Mouse (Mus musculus): Measurements from ENCODE around the gene Osbpl3. TPM values are rescaled to one million over a fixed set of nuclear protein-coding genes. Genes with fewer than 3 reads are reported as not detected.
A peak's percentile ranks its signal among the peaks of the same experiment; 100 is the strongest.

Gene Osbpl3
- polyA plus RNA-seq, 1 experiment from 2014 or later, result 8.6 TPM

DNA sequence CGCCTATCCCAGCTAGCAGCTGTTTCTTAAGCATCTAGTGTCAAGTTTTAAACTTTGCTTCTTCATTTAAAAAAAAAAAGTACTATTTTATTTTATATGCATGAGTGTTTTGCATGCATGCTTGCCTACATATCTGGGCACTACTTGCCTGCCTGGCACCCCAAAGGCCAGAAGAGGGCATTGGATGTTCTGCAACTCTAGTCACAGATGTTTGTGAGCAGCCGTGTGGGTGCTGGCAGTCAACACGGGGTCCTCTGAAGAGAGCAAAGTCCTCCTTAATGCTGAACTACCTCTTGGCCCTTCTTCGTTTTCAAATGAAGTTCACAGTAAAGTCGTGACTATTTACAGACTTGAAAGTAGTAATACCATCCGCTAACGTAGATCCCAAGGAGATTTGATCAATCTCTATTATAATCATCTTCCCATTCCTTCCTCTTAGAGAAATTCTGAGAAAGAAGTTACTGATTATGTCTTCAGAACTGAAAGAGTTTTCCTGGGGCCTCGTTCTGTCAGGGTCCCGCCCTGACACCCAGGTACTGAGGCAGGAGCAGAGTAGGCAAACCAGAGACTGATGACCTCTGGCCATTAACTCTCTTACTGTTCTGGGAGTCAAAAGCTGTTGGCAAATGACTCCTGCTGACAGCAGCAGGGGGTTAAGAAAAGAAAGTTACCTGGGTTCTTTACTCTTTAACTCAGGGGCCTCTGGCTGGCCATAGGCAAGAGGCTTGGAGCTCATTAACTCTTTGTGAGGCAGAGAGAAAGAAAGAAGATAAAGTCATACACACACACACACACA lies 8.9 kb upstream of the Osbpl3 start:
- no peak overlapping the region for H3K9ac ChIP-seq
- ATAC-seq (ENCODE audit: low FRiP score), result no peak
- H3K27me3 ChIP-seq, result no peaks in the 10 kb centered on the region
- no peaks in the 10 kb centered on the region for H3K4me1 ChIP-seq
- H3K9me3 ChIP-seq (replicated peaks), result no peaks in the 10 kb centered on the region
- no peak overlapping the region for H3K4me2 ChIP-seq (replicated peaks)
- H3K4me3 ChIP-seq, result no peak overlapping the region
- H3K36me3 ChIP-seq, result no peaks in the 10 kb centered on the region
- no peak overlapping the region for H3K27ac ChIP-seq
- WGBS, result 81% methylated on average over 9 of the region's 9 CpGs

DNA sequence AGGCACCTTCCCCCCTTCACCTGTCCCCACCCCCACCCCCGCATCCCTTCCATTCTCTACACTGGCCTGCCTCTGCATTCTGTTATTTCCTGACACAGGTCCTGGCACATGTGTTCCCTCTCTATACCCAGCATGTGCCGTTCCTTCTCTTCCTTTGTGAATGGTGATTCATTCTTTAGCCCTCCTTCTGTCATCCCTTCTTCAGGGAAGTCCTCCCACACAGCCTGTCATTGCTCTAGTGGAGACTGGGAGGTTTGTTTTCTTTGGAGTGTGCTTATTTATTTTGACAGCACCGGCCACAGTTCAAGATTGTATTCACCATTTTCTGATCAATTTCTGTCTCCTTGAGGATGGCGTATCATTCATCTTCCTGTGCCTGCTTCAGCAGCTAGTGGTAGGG lies 6.0 kb upstream of the Osbpl3 start:
- no peak overlapping the region for H3K27ac ChIP-seq
- no peaks in the 10 kb centered on the region for H3K9me3 ChIP-seq (replicated peaks)
- no peak overlapping the region for H3K9ac ChIP-seq
- WGBS, result 80% methylated on average over 4 of the region's 4 CpGs
- H3K27me3 ChIP-seq, result no peaks in the 10 kb centered on the region
- no peak for ATAC-seq (ENCODE audit: low FRiP score)
- no peak overlapping the region for H3K4me2 ChIP-seq (replicated peaks)
- H3K36me3 ChIP-seq, result no peaks in the 10 kb centered on the region
- no peaks in the 10 kb centered on the region for H3K4me1 ChIP-seq
- H3K4me3 ChIP-seq, result no peak overlapping the region

DNA sequence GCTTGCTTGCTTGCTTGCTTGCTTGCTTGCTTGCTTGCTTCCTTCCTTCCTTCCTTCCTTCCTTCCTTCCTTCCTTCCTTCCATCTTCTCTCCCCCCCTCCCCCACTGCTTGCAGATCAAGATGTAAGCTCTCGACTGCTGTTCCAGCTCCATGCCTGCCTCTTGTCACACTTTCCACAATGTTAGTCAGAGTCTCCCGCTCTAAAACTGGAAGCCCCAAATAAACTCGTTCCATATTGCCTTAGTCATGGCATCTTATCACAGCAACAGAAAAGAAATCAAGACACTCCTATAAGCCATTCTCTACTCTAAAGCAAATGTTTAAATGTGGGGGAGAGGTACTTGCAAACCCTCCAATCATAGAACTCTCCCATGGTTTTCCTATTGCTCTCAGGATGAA lies 5.6 kb upstream of the Osbpl3 start:
- WGBS, result 86% methylated on average over 3 of the region's 3 CpGs
- H3K27me3 ChIP-seq, result no peaks in the 10 kb centered on the region
- no peak for ATAC-seq (ENCODE audit: low FRiP score)
- no peak overlapping the region for H3K9ac ChIP-seq
- H3K4me1 ChIP-seq, result peaks cover 3% of the 10 kb centered on the region; the same call in 1 of the 2 replicates
- no peak overlapping the region for H3K27ac ChIP-seq
- no peaks in the 10 kb centered on the region for H3K36me3 ChIP-seq
- H3K9me3 ChIP-seq (replicated peaks), result no peaks in the 10 kb centered on the region
- no peak overlapping the region for H3K4me3 ChIP-seq
- no peak overlapping the region for H3K4me2 ChIP-seq (replicated peaks)

DNA sequence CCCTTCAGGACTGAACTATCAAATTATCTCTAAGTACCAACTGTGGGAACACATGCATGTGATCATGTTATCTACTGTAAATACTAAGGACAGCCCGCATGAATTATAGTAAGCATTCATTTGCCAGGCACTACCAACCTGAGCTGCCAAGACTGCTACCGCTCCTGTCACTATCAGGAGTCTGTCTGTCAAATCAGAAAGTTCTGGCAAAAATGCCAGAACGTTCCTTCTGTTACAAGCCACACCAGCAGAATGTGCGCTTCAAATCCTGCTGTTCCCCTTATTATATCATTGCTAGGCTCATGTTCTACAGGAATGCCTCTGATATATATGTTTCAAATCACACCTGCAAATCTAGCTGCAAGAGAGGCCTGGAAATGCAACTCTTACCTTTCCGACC lies 4.6 kb upstream of the Osbpl3 start:
- H3K27ac ChIP-seq, result no peak overlapping the region
- no peaks in the 10 kb centered on the region for H3K9me3 ChIP-seq (replicated peaks)
- H3K36me3 ChIP-seq, result no peaks in the 10 kb centered on the region
- H3K4me2 ChIP-seq (replicated peaks), result no peak overlapping the region
- no peak overlapping the region for H3K4me3 ChIP-seq
- peaks cover 5% of the 10 kb centered on the region; the same call in 1 of the 2 replicates for H3K4me1 ChIP-seq
- H3K9ac ChIP-seq, result no peak overlapping the region
- no peaks in the 10 kb centered on the region for H3K27me3 ChIP-seq
- ATAC-seq (ENCODE audit: low FRiP score), result no peak
- 92% methylated on average over 5 of the region's 5 CpGs for WGBS

DNA sequence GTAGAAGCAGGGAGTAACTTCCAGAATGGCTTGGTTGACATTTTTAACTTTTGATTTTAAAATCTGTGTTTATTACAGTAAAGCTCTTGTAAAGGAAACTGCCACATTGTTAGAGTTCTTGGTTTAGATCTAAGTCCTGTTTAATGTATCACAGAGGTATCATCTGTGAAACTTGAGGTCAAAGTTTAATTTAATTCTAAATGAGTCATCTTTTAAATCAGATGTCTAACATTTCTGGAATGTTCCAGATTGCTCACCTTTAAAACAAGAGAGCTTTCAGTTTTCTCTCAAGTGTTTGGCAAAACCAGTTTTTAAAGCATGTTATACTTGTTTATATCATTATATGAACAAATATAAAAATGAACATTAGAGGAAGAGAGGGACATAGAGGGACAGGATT lies 4.2 kb upstream of the Osbpl3 start:
- Histone ChIP-seq H3K4me2 (replicated peaks) (no peak overlapping the region), H3K36me3 (no peaks in the 10 kb centered on the region), H3K4me1 (peaks cover 6% of the 10 kb centered on the region), H3K27me3 (no peaks in the 10 kb centered on the region), H3K27ac (no peak overlapping the region), H3K4me3 (no peak overlapping the region), H3K9ac (no peak overlapping the region), H3K9me3 (replicated peaks) (no peaks in the 10 kb centered on the region)
- ATAC-seq (ENCODE audit: low FRiP score), result no peak

DNA sequence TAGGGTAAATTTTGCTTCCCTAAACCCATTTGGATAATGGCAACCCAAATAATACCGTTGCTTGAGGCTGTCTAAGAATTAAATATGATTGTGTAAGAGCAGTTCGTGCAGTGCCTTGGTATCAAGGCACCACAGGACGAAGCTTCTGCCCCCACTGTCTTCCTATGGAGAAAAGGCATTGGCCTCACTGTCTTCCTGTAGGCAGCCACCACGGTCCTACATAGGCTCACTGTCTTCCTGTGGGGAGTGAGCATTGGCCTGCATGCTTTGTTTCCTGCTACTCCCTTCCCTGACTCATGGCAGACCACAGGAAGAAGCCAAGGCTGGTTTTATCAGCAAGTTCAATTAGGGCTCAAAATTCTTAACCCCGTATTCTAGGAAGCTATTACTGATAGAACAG lies 3.3 kb upstream of the Osbpl3 start:
- no peak overlapping the region for H3K4me3 ChIP-seq

DNA sequence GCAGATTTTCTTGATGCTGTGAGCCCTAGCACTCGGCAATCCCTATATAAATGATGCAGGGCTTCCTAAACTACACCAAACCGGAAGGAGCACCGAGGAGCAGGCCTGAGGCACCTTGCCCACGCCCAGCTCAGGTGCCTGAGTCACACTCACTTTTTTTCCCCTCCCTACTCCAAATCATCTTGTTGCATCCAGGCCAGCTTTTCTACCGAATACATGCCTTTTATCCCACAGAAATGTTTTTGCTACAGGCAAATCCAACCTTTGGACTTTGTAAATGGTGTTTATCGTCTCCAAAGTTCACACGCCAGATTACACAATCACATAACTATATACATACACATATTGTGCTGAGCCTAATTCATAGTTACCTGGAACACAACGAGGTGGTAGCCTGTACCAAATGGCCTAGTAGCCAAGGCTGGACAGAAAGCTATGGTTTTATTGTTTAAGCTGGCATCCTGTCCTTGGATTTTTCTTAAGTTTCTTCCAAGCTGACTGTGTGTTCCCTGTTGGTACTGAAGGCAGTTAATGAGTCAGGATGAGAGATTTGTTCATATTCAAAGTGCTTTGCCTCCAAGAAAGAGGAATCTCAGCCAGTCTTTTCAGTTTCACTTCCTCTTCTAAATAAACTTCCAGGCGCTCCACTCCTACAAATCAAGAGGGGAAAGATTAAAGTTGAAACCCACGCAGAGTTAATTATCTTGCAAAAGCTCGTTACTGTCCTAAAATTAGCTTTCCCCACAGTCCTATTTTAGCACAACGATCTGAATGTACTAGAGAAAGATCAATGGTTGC lies 1.7 kb upstream of the Osbpl3 start:
- Histone ChIP-seq H3K9me3 (replicated peaks) (no peaks in the 10 kb centered on the region), H3K4me3 (no peak overlapping the region), H3K4me1 (peaks cover 18% of the 10 kb centered on the region), H3K27ac (no peak overlapping the region), H3K9ac (no peak overlapping the region), H3K4me2 (replicated peaks) (no peak overlapping the region), H3K27me3 (no peaks in the 10 kb centered on the region), H3K36me3 (no peaks in the 10 kb centered on the region)
- no peak for ATAC-seq (ENCODE audit: low FRiP score)
- WGBS, result 89% methylated on average over 12 of the region's 12 CpGs

More for the DNA sequence above, 3.3 kb upstream of the Osbpl3 start:
- Histone ChIP-seq H3K4me1 (peaks cover 12% of the 10 kb centered on the region), H3K9me3 (replicated peaks) (no peaks in the 10 kb centered on the region), H3K27ac (no peak overlapping the region), H3K36me3 (no peaks in the 10 kb centered on the region), H3K9ac (no peak overlapping the region), H3K27me3 (no peaks in the 10 kb centered on the region), H3K4me2 (replicated peaks) (no peak overlapping the region)
- ATAC-seq (ENCODE audit: low FRiP score), result no peak
- 79% methylated on average over 5 of the region's 5 CpGs for WGBS

DNA sequence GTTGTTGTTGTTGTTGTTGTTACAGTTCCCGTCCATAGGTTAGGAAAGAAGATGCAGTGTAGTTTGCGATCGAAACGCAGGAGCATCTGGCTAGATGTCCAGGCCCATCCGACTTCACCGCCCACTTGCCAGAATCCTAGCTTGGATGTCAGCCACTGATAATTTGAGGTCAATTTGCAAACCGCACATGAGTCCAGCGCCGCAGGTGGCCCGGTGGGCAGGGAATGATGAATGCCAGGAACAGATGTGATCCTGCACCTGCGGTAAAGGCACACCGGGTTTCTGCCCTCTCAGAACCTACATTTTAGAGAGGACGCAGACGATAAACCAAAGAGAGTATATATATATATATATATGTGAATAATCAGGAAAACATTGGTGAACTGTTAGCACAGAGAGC lies 705 bp upstream of the Osbpl3 start:
- Histone ChIP-seq H3K9me3 (replicated peaks) (no peaks in the 10 kb centered on the region), H3K27ac (no peak overlapping the region), H3K36me3 (no peaks in the 10 kb centered on the region), H3K4me2 (replicated peaks) (peak overlapping the region; percentile 96), H3K9ac (no peak overlapping the region), H3K4me1 (peaks cover 18% of the 10 kb centered on the region), H3K4me3 (peak overlapping the region; percentile 63), H3K27me3 (no peaks in the 10 kb centered on the region)
- no peak for ATAC-seq (ENCODE audit: low FRiP score)
- WGBS, result 59% methylated on average over 14 of the region's 14 CpGs

DNA sequence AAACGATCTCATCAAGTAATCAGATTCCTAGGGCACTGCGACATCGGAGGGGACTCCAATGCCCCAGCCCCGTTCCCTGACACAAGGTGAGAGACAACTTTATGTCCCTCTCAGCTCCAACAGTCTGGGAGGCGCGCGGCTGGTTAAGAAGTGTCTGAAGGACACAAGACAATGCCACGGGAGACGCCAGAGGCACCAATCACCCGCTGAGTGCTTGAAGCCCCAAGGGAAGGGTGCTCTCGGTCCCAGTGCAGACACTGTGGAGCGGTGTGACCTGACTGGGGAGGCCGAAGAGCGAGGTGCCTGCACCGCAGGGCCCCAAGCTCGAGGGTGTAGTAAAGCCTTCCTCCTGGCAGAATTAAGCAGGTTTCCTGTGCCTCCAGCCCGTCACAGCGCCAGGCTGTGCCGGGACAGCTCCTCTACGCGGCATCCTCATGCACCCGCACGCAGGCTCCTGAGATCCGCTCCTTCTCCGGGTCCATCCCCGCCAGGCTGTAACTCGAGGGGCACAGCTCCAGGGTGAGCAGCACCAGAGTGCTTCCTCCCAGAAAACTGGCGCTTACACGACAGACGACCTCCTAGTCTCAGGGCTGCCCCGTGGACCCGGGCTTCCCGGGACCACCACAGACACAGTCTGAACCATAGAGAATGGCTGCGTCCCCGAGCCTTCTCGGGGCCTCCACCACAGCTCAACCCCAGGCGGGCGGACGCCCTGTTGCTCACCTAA lies 736 bp downstream of the Osbpl3 start:
- peak overlapping the region; percentile 96 for H3K4me2 ChIP-seq (replicated peaks)
- H3K27ac ChIP-seq, result peak overlapping the region; percentile 66
- WGBS, result under 1% methylated on average over 39 of the region's 39 CpGs
- peak overlapping the region; percentile 63 for H3K4me3 ChIP-seq
- H3K27me3 ChIP-seq, result no peaks in the 10 kb centered on the region
- no peaks in the 10 kb centered on the region for H3K36me3 ChIP-seq
- H3K4me1 ChIP-seq, result peaks cover 18% of the 10 kb centered on the region
- ATAC-seq (ENCODE audit: low FRiP score), result peak; percentile 75
- peak overlapping the region; percentile 71 for H3K9ac ChIP-seq
- H3K9me3 ChIP-seq (replicated peaks), result no peaks in the 10 kb centered on the region

DNA sequence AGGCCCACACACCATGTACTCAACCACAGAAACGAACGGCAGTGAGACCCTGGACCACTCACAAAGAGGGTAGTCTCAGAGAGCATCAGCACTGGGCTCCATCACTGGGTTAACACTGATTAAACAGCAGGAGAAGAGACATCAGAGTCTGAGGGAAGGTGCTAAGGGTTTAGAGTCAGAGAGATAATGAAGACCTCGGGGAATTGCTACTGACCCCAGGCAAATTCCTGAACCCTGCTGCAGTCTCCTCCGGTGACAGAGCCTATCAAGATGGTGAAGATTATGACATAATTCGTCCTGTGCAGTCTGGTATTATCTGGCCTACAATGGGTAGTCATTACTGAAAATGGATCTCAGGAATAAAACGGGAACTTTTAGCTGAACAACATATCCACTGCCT lies 2.4 kb downstream of the Osbpl3 start:
- no peak overlapping the region for H3K9ac ChIP-seq
- no peak overlapping the region for H3K4me3 ChIP-seq
- H3K4me1 ChIP-seq, result peaks cover 18% of the 10 kb centered on the region
- no peaks in the 10 kb centered on the region for H3K36me3 ChIP-seq
- no peak for ATAC-seq (ENCODE audit: low FRiP score)
- H3K27me3 ChIP-seq, result no peaks in the 10 kb centered on the region
- H3K4me2 ChIP-seq (replicated peaks), result no peak overlapping the region
- no peak overlapping the region for H3K27ac ChIP-seq
- 49% methylated on average over 6 of the region's 6 CpGs for WGBS
- 0 out of 2 replicates have a peak, but pooled peaks cover under 1% of the 10 kb centered on the region for H3K9me3 ChIP-seq (replicated peaks)

DNA sequence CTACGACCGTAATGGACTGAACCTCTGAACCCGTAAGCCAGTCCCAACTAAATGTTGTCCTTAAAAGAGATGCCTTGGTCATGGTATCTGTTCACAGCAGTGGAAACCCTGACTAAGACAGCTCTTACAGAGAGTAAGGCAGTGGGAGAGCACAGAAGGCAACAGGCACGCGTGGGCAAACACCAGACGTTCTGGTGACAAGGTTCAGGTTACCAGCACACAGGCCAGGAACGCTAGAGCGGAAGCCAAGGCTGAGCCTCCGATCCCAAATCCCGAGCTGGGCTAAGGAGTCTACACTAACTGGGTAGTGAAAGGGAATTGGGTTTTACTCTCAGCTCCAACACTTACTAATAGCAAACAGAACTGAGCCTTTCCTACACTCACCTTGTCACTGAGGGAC lies 3.8 kb downstream of the Osbpl3 start:
- H3K36me3 ChIP-seq, result no peaks in the 10 kb centered on the region
- 93% methylated on average over 10 of the region's 10 CpGs for WGBS

DNA sequence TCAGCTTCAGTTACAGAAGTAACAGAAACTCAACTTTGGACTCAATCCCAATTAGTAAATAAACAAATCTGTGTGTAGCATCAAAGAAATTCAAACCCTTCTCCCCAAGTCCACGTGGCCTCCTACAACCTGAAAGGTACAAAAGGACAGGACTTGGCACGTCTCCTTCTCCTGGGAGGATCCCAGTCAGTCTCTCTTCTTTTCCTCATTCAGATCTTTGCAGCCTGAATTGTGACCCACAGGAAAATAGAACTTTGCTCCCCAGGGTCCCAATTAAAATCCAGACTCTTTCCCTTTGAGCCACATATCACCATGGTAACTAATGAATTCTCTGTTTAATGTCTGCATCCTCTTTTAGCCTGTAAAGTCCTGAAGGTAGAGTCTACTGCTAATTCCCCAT lies 10.4 kb downstream of the Osbpl3 start:
- no peak for ATAC-seq (ENCODE audit: low FRiP score)
- 70% methylated on average over 2 of the region's 2 CpGs for WGBS

More for the DNA sequence above, 3.8 kb downstream of the Osbpl3 start:
- H3K9me3 ChIP-seq (replicated peaks), result 0 out of 2 replicates have a peak, but pooled peaks cover 5% of the 10 kb centered on the region
- peaks cover 18% of the 10 kb centered on the region for H3K4me1 ChIP-seq
- no peak overlapping the region for H3K4me3 ChIP-seq
- no peak for ATAC-seq (ENCODE audit: low FRiP score)
- H3K9ac ChIP-seq, result no peak overlapping the region
- H3K4me2 ChIP-seq (replicated peaks), result no peak overlapping the region
- no peak overlapping the region for H3K27ac ChIP-seq
- no peaks in the 10 kb centered on the region for H3K27me3 ChIP-seq

More for the DNA sequence above, 10.4 kb downstream of the Osbpl3 start:
- H3K27ac ChIP-seq, result no peak overlapping the region
- H3K4me2 ChIP-seq (replicated peaks), result no peak overlapping the region
- no peaks in the 10 kb centered on the region for H3K4me1 ChIP-seq
- H3K27me3 ChIP-seq, result no peaks in the 10 kb centered on the region
- no peaks in the 10 kb centered on the region for H3K36me3 ChIP-seq
- no peak overlapping the region for H3K9ac ChIP-seq
- no peak overlapping the region for H3K4me3 ChIP-seq
- H3K9me3 ChIP-seq (replicated peaks), result 0 out of 2 replicates have a peak, but pooled peaks cover 5% of the 10 kb centered on the region
